Mouse (Mus musculus) bone marrow macrophage, adult 2 months (primary cell): ENCODE measurements around the gene Nanog.

Experiments used
- CTCF ChIP-seq: IDR thresholded peaks from 2 replicates; pipeline ENCODE4 v1.5.1; 2012; ENCODE audit warnings: low read depth, mild to moderate bottlenecking, low read length, moderate library complexity
- POLR2A ChIP-seq: IDR thresholded peaks from 2 replicates; pipeline ENCODE4 v1.6.1; 2012; ENCODE audit warnings: mild to moderate bottlenecking, low read depth, low read length, borderline replicate concordance

GRCm38 (mm10) chr6:122758732-122759131 lies 51.4 kb downstream of the Nanog start:
- no peak for TF ChIP-seq POLR2A
- TF ChIP-seq CTCF, result no peak
